Mouse (Mus musculus) kidney, adult 8-10 months (tissue): ENCODE data around the gene Daam2.
"Not testable (repeated sequence)": the region's sequence is repeated elsewhere in the genome, so short reads cannot be mapped to it uniquely, and the experiment has no call there.

ENCODE experiments used
- DNase-seq, 2 experiments: peaks; one replicate each; pipeline ENCODE4 v3.0.0; 2022

The Daam2 gene

DNA sequence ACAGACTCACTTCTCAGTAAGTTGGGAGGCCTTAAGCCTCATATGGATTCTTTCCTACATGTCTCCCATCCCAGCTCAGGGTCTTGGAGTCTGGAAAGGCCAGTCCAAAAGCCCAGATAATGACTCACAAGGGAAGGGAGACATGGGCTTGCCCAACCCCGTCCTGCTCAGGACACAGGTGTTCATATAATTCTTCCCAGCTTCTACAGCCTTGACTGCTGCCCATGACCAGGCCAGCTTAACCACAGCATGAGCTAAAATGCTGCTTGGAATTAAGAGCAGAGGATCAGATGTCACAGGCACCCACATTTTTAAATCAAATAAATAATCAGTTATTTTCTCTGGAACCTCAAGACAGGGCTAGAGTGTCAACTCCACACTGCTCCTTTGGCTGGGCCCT, 89.0 kb downstream of the Daam2 start:
- DNase-seq, result no peak

DNA sequence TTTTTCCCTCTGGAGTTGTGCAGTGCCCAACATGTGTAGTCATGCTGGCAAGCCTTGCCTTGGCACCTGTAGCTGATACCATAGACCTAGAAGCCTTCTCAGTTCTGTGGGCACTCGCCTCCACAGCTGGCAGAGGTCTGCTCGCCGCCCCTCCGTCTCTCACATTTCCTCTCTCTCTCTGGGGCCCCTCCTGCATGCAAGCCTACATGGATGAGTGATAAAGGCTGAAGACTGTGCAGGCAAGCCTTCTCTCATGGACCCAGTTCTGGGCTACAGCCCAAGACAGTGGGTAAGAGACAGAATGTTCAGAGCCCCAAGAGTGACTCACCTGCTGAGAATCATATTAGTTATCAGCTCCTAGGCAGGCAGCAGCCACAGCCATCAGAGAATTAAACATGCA, 90.1 kb downstream of the Daam2 start:
- DNase-seq, result no peak

DNA sequence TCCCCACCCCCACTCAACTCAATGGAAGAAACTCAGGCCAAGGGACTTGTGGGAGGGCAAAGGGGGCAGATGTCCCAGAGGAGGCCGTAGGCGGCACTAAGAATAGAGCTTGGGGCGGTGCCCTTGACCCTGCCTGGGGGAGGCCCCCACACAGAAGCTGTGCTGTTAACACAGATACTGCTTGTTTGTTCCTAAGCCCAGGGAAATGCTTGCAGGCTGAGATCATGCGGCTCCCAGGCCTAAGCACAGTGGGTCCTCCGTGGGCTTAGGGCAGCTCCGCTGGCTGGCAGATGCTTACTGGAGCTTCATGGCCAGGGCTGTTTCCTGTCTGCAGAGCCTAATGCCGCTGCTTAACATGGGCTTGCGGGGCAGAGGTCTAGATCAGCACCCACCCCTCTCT, 91.5 kb downstream of the Daam2 start:
- DNase-seq, result no peak

DNA sequence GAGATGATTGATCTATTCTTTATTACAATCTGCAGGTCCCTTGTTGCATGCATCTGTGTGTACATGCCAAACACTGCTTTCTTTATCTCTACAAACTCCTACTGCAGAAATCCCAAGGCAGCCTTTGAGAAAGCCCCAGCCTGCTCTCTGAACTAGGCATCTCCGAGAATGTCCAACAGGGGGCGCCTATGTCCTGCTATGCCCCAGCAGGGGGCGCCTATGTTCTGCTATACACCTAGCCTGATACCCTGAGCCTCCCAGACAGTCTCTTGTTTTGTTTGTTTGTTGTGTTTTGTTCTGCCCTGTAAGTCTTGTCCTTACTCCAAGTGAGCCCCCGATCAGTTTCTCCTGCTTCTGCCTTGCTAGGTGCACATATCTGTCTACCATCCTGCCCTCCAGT, 95.9 kb downstream of the Daam2 start:
- DNase-seq, result peak; percentile 30 to 84

DNA sequence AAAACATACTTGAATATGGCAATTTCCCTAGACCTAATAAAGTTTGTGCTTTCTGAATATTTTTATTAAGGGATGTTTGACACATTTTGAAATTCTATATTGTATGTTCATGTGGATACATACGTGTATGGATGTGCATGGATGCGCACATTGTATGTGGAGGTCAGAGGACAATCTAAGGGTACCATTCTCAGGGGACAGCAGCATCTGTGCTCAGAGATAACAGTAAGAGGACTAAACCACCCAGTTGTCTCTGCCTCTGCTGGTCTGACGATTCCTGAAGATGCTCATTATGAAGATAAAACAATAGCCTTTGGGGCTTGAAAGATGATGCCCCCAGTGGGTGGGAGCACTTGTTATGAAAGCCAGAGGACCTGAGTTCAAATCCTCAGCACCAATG, 99.3 kb downstream of the Daam2 start:
- no peak for DNase-seq

DNA sequence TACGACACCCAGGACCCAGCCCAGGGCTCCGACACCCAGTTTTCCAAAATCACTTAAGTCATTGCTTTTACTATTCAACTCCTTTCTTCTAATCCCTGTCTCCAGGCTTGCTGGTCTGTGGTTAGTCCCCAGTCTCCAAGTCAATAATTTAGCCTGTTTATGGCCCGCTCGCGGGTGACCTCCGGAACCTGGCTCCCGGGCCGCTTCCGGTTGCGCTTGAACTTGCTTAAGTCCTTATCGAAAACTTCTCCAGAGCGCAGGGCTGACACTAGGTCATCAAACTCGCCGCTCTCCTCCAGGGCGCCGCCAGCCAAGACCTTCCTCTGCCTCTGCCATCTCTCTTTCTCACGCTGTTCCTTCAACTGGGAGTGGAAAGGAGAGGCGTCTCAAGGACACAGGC, 105.8 kb downstream of the Daam2 start:
- peak; percentile 30 for DNase-seq

DNA sequence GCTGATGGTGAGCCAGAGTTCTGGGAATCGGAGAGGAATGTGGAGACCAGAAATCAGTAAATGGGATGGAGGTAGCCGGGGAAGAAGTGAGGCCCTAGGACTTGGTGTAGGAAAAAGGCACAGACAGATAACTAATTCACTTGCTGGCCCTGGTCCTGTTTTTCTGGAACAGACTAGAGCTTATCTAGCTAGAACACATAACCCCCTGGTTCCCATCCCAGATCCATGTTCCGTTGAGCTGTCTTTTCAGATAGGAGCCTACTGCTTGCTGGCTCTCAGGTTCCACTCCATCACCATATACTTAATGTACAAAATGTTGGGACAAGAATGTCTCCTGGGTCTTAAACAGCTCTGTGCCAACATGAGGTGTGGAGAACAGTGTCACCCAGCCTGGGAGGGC, 106.3 kb downstream of the Daam2 start:
- DNase-seq, result no peak

DNA sequence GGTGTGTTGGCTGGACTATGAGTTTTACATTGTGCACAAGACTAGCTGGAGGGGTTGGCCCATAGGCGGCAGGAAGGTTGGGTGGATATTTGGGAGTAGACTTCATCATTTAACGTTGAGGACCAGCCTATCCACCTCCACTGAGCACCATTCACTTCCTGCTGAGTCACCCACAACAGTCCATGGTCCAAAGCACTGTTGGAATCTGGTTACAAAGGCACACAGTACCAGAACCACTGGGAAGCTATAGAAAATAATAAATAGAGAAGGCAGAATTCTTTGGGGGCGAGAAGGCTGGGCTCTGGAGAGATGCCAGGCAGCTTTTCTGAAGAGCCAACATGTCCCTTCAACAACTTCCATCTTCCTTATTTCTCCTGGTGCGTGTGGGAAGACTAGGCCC, 107.8 kb downstream of the Daam2 start:
- DNase-seq, result no peak

DNA sequence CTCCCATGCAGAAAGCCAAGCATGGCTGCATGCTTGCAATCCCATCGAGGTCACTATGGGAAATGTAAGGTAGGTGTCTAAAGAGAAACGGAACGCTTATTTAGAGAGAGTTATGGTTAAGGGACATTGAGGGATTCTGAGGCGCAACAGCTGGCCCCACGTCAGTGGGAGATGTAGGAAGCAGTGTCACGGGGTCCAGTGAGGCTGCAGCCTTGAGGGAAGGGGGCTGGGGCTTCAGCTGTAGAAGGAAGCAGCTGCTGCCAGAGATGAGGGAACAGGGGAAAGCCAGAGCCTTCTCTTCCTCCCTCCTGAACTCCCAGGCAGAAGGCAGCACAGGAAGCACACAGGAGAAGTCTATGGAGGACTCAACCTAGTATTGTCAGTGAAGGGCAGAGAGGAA, 113.2 kb downstream of the Daam2 start:
- no peak for DNase-seq

DNA sequence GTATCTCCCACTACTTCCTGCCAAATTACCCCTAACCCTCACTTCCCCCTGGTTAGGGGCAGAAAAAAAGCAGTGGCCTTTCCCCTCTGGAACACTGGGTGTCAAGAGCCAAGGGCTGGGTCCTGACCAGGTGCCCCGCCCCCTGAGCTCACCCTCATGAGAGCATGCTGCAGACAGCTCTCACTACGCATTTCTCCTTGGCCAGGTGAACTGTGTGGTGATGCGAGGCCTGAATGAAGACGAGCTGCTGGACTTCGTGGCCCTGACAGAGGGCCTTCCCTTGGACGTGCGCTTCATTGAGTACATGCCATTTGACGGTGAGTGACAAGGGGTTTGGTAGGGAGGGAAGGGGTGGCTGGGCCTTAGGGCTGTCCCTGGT, 114.9 kb downstream of the Daam2 start:
- DNase-seq, result no peak

DNA sequence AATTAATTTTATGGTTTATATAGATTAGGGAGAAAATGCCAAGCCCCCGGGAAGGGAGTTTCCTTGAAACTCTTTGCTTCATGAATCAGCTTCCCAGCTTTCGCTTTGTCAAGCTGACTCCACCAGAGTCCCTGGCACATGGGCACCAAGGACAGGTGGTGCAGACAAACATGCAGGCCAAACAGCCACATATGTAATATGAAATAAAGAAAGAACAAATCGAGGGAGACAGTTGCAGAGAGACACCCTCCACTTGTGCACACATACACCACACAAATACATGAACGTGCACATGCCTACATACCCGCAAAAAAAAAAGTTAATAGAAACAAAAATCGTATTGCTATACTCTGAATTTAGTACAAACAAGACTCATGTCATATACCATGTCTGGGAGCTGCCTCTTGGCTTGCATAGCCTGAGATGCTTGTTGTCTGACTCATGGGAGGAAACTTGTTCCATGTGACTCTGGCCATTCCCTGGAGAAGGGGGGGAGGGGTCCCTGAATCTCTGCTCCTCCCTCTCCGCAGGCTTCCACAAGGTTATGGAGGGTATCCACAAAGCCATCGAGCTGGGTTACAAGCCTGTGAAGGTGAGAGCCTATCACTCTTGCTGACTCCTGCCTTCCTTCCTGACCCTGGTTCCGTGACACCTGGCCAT, 115.4 kb downstream of the Daam2 start:
- no peak for DNase-seq

DNA sequence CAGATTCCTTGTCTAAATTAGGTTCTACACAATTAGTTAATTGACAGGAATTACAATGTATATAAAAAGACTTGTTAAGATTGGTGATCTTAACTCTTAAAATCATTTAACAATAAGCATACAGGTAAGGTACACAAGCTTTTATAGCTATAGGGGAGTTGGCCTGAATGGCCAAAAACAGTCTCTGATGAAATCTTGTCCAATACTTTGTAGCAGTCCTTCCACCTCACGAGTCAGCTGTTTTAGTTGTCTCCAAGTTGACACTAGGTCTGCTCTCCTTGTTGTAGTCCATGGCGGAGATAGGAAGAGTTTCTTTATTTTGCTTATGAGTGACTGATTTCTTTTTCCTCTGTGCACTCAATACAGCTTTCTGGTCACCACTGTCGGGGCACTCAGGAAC, 121.3 kb downstream of the Daam2 start:
- not testable (repeated sequence) for DNase-seq

DNA sequence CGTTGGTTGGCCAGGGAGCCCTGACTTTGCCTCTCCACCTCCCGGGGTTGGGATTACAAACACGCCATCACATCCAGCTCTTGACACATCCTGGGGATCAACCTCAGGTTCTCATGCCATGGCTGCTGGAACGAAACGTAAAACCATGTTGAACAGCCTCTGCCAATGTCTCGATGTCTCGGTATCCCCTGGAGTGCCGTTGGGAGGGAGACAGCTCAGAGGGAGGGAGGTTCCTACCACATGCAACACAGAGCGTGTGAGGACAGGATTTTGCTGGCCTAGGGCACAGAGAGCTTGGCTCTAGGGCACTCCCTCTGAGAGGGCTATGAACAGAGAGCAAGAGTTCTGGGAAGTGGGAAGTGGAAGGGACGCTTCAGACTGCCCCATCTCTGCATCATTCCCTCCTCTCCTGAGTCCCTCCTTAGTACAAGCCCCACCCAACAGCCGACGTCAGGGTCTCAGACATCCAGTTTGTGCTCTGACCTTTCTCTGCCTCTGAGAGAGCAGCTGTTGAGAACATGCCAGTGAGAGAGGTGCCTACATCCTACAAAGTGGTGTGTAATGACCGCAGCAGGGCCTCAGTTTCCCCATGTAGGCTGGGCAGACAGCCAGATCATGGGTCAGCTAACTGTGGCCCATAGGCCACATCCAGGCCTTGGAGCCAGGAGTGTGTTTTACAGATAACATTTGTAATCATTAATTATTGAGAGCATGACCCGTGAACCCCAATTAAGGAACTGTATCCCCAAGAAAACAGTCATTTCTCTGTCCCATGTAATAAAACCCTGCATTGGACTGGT, 123.6 kb downstream of the Daam2 start:
- DNase-seq, result no peak

DNA sequence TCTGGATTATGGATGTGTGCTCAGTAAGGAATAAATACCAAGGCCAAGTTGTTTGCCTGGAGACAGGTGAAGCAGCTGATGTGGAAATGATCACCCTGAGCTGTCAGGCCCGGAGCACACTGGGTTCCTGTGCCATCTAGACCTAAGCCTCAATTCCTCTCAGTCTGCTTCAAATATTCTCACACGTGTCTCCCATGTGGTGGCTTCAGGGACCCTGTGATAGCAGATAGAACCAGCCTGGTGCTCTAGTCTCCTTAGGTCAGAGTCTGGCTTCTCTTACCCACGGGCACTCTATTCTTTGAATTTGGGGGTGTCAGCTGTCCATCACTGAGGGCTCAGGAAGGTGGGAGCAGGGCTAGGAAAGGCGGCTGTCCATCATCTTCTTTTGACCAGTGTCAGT, 124.4 kb downstream of the Daam2 start:
- DNase-seq, result no peak

DNA sequence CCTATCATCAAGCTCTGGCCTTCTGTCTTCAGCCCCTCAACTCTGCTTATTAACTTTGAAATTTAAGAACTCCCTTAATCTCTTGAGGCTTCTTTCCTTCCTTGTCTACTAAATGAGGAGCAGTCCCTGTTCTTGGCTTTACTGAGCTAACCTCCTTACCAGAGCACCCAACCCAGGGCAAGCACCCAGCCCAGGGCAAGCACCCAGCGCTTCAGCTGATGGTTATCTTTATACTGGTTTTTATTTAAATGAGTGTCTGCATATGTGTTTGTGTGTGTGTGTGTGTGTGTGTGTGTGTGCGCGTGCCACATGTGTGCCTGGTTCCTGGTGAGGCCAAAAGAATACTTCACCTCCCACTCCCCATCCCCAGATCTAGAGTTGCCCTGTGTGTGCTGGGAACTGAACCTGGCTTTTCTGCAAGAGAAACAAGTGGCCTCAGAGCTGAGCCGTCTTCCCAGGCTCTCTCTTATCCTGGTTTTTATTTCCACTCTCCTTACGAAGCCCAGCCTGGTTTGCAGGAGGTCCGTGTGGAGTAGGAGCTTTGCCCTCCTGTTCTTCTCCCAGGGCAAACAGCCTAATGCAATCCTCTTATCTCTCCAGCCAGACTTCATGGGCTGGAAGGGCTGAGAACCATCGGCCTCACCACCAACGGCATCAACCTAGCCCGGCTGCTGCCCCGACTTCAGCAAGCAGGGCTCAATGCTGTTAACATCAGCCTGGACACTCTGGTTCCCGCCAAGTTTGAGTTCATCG, 125.1 kb downstream of the Daam2 start:
- no peak for DNase-seq

DNA sequence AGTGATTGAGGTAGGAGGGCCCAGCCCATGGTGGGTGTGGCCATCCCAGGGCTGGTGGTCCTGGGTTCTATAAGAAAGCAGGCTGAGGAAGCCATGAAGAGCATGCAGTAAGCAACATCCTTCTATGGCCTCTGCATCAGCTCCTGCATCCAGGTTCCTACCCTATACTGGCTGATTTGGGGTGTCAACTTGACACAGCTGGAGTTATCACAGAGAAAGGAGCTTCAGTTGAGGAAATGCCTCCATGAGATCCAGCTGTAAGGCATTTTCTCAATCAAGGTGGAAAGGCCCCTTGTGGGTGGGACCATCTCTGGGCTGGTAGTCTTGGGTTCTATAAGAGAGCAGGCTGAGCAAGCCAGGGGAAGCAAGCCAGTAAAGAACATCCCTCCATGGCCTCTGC, 126.8 kb downstream of the Daam2 start:
- DNase-seq, result not testable (repeated sequence)

DNA sequence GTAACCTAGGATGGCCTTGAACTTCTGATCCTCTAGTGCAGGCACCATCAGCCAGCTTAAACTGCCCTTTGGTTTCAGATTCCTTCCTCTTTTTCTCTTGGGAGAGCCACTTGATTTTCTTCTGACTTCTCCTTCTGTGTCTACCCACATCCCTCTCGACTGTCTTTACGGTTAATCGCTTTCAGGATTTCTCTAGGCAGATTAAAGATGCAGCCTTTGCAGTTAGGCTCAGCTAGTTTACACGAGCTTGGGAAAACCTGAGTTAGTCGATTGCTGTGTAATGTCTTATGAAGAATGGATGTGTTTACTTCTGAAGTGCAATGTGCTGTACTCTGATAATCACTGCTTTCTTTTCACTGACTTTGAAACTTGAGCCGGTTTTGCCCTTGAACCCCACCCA, 127.5 kb downstream of the Daam2 start:
- DNase-seq, result no peak

DNA sequence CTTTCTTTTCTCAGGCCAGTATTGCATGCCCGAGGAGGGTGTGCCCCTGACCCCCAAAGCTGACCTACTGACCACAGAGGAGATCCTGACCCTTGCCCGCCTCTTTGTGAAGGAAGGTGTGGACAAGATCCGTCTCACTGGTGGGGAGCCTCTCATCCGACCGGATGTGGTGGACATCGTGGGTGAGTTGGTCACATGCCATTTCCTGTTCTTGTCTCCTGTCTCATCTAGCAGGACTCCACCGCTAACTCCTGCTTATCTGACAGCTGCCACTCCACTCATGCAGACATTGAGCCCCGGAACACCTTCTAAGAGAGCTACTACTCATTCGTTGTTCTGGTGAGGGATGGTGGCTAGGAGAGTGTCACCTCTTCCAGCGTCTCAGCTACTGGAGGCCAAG, 129.1 kb downstream of the Daam2 start:
- DNase-seq, result peak in 1 of 2 experiments; percentile 1

DNA sequence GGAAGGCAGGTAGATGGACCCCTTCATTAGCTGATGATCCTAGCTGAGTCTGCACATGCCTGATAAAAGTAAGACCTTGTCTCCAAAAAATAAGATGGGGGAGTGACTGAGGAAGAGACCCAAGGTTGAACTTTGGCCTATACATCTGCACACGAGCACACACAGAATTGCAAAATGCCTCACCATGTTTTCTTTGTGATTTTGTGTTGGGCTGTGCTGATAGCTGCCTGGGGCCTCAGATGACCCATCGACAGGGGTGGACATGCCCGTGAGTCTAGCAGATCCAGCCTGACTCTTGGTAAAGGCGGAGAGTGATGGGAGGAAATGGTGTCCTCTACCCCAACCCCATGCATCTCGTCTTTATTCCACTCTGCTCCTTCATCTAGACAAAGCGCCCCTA, 129.9 kb downstream of the Daam2 start:
- no peak for DNase-seq

DNA sequence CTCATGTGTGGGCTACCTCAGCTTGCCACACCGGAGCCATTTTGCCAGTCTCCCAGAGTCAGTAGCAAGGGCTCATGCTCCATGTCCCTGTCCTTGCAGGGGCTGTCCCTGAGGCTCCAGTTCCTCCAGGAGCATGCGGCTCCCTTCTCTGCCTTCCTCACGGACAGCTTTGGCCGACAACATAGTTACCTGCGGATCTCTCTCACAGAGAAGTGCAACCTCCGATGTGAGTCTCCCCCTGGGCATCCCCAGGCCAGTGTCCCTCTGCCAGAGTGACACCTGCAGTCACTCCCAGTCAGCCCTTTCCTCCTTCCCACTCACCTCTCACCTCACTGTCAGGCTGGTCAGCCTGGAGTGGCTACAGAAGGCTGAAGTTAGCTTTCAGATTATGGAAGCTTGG, 131.1 kb downstream of the Daam2 start:
- DNase-seq, result peak in 1 of 2 experiments; percentile 0

DNA sequence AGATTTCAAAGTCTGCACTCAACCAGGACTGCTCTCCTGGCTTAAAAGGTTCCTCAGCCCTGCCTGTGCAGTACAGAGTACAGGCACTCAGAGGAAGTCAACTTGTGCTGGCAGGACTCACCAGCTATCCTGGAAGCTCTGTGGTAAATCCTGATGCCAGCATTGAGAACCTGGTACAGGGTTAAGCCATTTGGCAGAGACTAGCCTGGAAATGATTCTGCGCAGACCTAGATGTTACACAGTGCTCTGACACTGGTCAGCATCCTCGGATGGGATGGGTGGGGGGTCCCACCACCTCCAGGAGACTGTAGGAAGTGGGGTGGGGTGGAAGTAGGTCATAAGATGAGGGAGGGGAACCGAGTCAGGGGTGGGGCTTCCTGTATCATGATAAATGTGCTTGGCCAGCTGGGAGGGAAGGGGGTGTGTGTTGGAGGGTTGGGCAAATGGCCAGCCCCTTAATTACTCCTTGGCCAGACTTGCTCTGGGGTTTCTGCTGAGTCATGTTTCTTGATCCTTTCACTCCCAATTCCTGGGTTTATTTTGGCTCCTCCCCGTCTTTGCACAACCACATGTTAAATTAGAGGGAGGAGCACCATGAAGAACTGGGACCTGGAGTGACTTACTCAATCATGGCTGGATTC, 132.0 kb downstream of the Daam2 start:
- DNase-seq, result peak; percentile 69 to 81

DNA sequence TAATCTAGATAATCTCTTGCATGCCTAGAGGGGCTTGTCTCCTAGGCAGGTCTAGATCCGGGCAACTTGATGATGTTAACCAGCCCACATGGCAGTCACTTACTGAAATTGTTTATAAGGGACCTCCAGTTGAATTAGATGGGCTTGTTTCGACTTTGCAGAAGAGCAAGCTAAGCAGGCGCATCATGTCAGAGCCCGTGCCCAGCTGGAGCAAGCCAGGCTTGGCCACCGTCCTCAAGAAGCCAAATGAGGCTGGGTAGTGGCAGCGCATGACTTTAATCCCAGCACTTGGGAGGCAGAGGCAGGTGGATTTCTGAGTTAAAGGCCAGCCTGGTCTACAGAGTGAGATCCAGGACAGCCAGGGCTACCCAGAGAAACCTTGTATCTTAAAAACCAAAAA, 133.0 kb downstream of the Daam2 start:
- DNase-seq, result no peak

DNA sequence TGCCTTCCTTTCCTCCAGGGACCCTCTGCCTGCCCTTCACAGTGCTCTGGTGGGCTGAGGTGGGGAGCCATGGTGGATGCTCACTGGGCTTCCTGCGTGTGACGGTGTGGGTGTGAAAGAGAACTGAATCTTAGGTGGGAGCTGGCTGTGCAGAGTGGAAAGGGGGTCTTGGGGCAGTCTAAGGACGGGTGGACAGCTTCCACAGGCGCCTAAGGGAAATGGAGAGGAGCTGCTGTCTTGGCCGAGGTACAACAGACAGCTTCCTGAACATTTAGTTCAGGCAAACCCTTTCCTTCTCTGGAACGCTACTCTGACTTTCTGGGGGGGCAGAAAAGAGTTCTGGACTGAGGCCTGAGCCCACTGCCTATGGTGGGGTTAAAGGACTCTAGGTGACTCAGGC, 134.0 kb downstream of the Daam2 start:
- DNase-seq, result no peak
